ENCODE assay signal across 8 mouse cellular contexts in the genomic region with DNA sequence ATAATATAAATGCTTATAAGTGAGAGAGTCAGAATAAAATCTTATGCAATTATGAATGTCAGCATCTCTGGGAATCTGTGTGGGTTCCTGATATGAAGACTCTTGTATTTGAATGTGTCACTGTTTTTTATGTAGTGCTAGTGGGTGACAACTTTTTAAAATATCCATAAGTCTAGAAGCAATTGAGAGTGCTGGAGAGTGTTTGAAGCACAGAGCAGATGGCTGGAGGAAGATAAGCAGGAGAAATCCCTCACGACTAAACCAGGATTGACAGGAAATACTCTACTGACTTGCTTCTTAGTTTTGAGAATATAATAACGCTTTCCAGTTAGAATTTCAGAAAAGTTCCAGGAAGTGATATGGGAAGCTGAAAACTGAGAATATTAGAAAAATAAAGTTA.
"Had no signal": no experiment of that assay in that cellular context is flagged by ENCODE, and none has a peak within 500 bp of the region (broad histone marks: within the 10 kb centered on the region; RNA-seq: fewer than 3 reads in every experiment).

No protein-coding gene starts in this region.

- DNase-seq: kidney, adult 18-20 months; kidney, postnatal 10 days; layer of hippocampus, adult 9-11 months; layer of hippocampus, postnatal 36 days; lung, adult 18-20 months; thymus, postnatal 36 days had no signal

- ATAC-seq: intestine, embryonic 15.5 days; midbrain, embryonic 15.5 days had no signal
